Mouse (Mus musculus): ENCODE measurements around the gene Rad9b. TPM values are rescaled to one million over a fixed set of nuclear protein-coding genes. Genes with fewer than 3 reads are reported as not detected.
"Not testable (repeated sequence)": the region's sequence is repeated elsewhere in the genome, so short reads cannot be mapped to it uniquely, and the experiment has no call there.

The Rad9b gene
- total RNA-seq, 2 experiments from 2014 or later: 1.4 to 1.5 TPM

- intact Hi-C loops (cut with DNase I); DNase-seq: not testable (repeated sequence)
Measured at GRCm38 (mm10) chr5:122318976-122319375, 35.1 kb downstream of the Rad9b start.

GRCm38 (mm10) chr5:122318100-122318499 lies 35.9 kb downstream of the Rad9b start:
- intact Hi-C loops (cut with DNase I): no loop called here

GRCm38 (mm10) chr5:122317329-122318045 lies 36.5 kb downstream of the Rad9b start:
- DNase-seq: no peak
- intact Hi-C loops (cut with DNase I): no loop called here

More at GRCm38 (mm10) chr5:122318100-122318499, 35.9 kb downstream of the Rad9b start:
- peak in 1 of 2 experiments; percentile 51 for DNase-seq

- peak; percentile 89 for DNase-seq
- intact Hi-C loops (cut with DNase I): no loop called here
Measured at GRCm38 (mm10) chr5:122314966-122315667, 38.9 kb downstream of the Rad9b start.

GRCm38 (mm10) chr5:122312942-122313684 lies 40.9 kb downstream of the Rad9b start:
- DNase-seq: no peak
- intact Hi-C loops (cut with DNase I): no loop called here

GRCm38 (mm10) chr5:122312346-122312745 lies 41.7 kb downstream of the Rad9b start:
- no peak for DNase-seq
- intact Hi-C loops (cut with DNase I): no loop called here

- intact Hi-C loops (cut with DNase I): no loop called here
- no peak for DNase-seq
Measured at GRCm38 (mm10) chr5:122311692-122312091, 42.3 kb downstream of the Rad9b start.

GRCm38 (mm10) chr5:122310699-122311098 lies 43.3 kb downstream of the Rad9b start:
- intact Hi-C loops (cut with DNase I): no loop called here
- no peak for DNase-seq

GRCm38 (mm10) chr5:122306536-122306935 lies 47.5 kb downstream of the Rad9b start:
- intact Hi-C loops (cut with DNase I): no loop called here
- DNase-seq: no peak

GRCm38 (mm10) chr5:122305472-122305871 lies 48.6 kb downstream of the Rad9b start:
- DNase-seq: no peak
- intact Hi-C loops (cut with DNase I): no loop called here

GRCm38 (mm10) chr5:122304541-122304940 lies 49.5 kb downstream of the Rad9b start:
- no peak for DNase-seq
- intact Hi-C loops (cut with DNase I): no loop called here

GRCm38 (mm10) chr5:122303937-122304336 lies 50.1 kb downstream of the Rad9b start:
- DNase-seq: no peak
- intact Hi-C loops (cut with DNase I): no loop called here

GRCm38 (mm10) chr5:122302810-122303745 lies 51.0 kb downstream of the Rad9b start:
- no peak for DNase-seq
- intact Hi-C loops (cut with DNase I): no loop called here

GRCm38 (mm10) chr5:122300071-122300518 lies 53.9 kb downstream of the Rad9b start:
- no peak for DNase-seq
- intact Hi-C loops (cut with DNase I): no loop called here

- intact Hi-C loops (cut with DNase I): no loop called here
- no peak for DNase-seq
Measured at GRCm38 (mm10) chr5:122295113-122295935, 58.7 kb downstream of the Rad9b start.

GRCm38 (mm10) chr5:122294219-122294735 lies 59.8 kb downstream of the Rad9b start:
- intact Hi-C loops (cut with DNase I): no loop called here

GRCm38 (mm10) chr5:122293131-122293530 lies 60.9 kb downstream of the Rad9b start:
- no peak for DNase-seq
- intact Hi-C loops (cut with DNase I): no loop called here

More at GRCm38 (mm10) chr5:122294219-122294735, 59.8 kb downstream of the Rad9b start:
- DNase-seq: no peak

GRCm38 (mm10) chr5:122291553-122292339 lies 62.3 kb downstream of the Rad9b start:
- DNase-seq: no peak
- intact Hi-C loops (cut with DNase I): no loop called here
